Comparison of ENCODE assay signal across 24 mouse cellular contexts in the genomic region with DNA sequence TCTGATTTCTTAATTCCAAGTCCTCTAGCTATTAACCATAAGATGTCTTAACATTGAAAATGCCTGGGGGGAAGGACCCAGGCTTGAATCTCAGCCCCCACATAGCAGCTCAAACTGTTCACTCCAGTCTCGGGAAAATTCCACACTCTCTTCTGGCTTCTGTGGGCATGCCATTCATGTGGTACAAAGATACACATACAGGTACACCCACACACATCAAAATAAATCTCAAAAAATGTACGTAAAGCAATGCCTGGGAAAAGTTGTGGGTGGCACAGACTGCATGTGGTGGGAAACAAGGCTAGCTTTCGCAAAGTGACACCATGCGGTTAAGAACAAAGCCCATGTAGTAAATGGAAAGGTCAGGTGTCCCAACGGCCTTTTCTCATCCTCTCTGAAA. TPM values are rescaled to one million over a fixed set of nuclear protein-coding genes. Genes with fewer than 3 reads are reported as not detected.
DNase-seq lines count a peak whose midpoint lies in the region; ATAC-seq lines count a peak whose summit lies in the region.
"Had no signal": no experiment of that assay in that cellular context is flagged by ENCODE, and none has a peak within 500 bp of the region (broad histone marks: within the 10 kb centered on the region; RNA-seq: fewer than 3 reads in every experiment).

No protein-coding gene starts in this region.

- DNase-seq in frontal cortex, postnatal 25 days (ENCODE audit: low spot score in 2 of 2) = no peak
- DNase-seq in left cerebral cortex, postnatal 14 days (ENCODE audit: low spot score in 2 of 2) = peak; percentile 20 to 63
- DNase-seq in left cerebral cortex, postnatal 4 days = no peak
- peak; percentile 37 for DNase-seq in right cerebral cortex, adult 18-20 months
- no peak for DNase-seq in right cerebral cortex, postnatal 4 days
- peak; percentile 41 for DNase-seq in telencephalon, adult 2 months (ENCODE audit: low read depth, low spot score)
- DNase-seq: adrenal gland, postnatal 10 days; adrenal gland, postnatal 36 days; B cell, adult 2 months; cerebellum, adult 11 months; cerebellum, adult 8-10 months; cerebellum, postnatal 14 days; gastrocnemius, postnatal 10 days; gastrocnemius, postnatal 36 days; heart, adult 2 months; heart, postnatal 10 days; heart, postnatal 36 days had no signal

- intact Hi-C loops in left cerebral cortex, postnatal 14 days (cut with DNase I) = loop anchor here (5.0 kb wide), 2 partner anchors 107 to 177 kb away; partner anchors contain the start of genes Alg11 and Atp7b
- intact Hi-C loops in left cerebral cortex, postnatal 4 days (cut with DNase I) = loop anchor here (10.0 kb wide), 1 partner anchor 154 kb away; no protein-coding TSS in a partner anchor

- ATAC-seq in frontal cortex, adult (ENCODE audit: low TSS enrichment) = peak; percentile 62
- ATAC-seq: forebrain, embryonic 15.5 days; hindbrain, embryonic 16.5 days; intestine, embryonic 15.5 days; Patski had no signal

RNA-seq across cellular contexts. Expression of gene Nek3, which starts 2.9 kb away (rescaled TPM):
- total RNA-seq in left cerebral cortex, postnatal 14 days (2021) = 1 to 10 TPM; 1.6 to 2.0 TPM
- total RNA-seq in left cerebral cortex, postnatal 4 days (2021) = 1 to 10 TPM; 3.5 to 5.0 TPM

RNA-seq across cellular contexts. Expression of gene Ckap2, which starts 16.5 kb away (rescaled TPM):
- total RNA-seq in left cerebral cortex, postnatal 14 days (2021) = 1 to 10 TPM; 1.3 to 2.2 TPM
- total RNA-seq in left cerebral cortex, postnatal 4 days (2021) = 1 to 10 TPM; 6.6 to 6.7 TPM

RNA-seq across cellular contexts. Expression of gene Vps36, which starts 23.4 kb away (rescaled TPM):
- 10 to 100 TPM; 34.2 to 35.6 TPM for total RNA-seq in left cerebral cortex, postnatal 14 days (2021)
- total RNA-seq in left cerebral cortex, postnatal 4 days (2021) = 10 to 100 TPM; 46.1 to 48.4 TPM

RNA-seq across cellular contexts. Expression of gene Nek5, which starts 44.3 kb away (rescaled TPM):
- total RNA-seq in left cerebral cortex, postnatal 14 days (2021) = under 1 TPM in 1 of 2 experiments, not detected in 1; 0.48 TPM
- under 1 TPM; 0.26 to 0.66 TPM for total RNA-seq in left cerebral cortex, postnatal 4 days (2021)
- total RNA-seq: CH12.LX; gastrocnemius, postnatal 10 days; granulocyte monocyte progenitor cell, adult 5-6 weeks; heart, adult 2 months; heart, postnatal 10 days; heart, postnatal 36 days had no signal

RNA-seq across cellular contexts. Expression of gene Thsd1, which starts 57.9 kb away (rescaled TPM):
- total RNA-seq in left cerebral cortex, postnatal 14 days (2021) = 1 to 10 TPM; 5.7 to 5.9 TPM
- 1 to 10 TPM; 5.5 to 6.6 TPM for total RNA-seq in left cerebral cortex, postnatal 4 days (2021)

Comparison
In these comparisons a context has a peak if more than half of its experiments do, and no peak if none do; other contexts are left out.
1. DNase-seq: peak in left cerebral cortex, postnatal 14 days (2 of 2), right cerebral cortex, adult 18-20 months (single experiment) and telencephalon, adult 2 months (single experiment); none in frontal cortex, postnatal 25 days (0 of 2), left cerebral cortex, postnatal 4 days (single experiment) and right cerebral cortex, postnatal 4 days (single experiment).